Mouse (Mus musculus) central nervous system, embryonic 11.5 days (tissue): Measurements from ENCODE around the gene Btbd35f25. TPM values are rescaled to one million over a fixed set of nuclear protein-coding genes. Genes with fewer than 3 reads are reported as not detected.

Experiments
- polyA plus RNA-seq: library from polyadenylated mRNA; depleted of rRNA; stranded (reverse); fragments of >200 nt; gene quantifications from 2 replicates; pipeline ENCODE4 v1.2.3, GENCODE M21; 2012; rRNA removed

Btbd35f25 gene
- not detected in 2 replicates for polyA plus RNA-seq

GRCm38 (mm10) chrX:31717056-31717455 is at the start of gene Btbd35f25:
Gene Btbd35f25 (minus strand): TSS chrX:31717156.

Other genes with a start within 250 kb of the Btbd35f25 start
- gene Gm21883, start 142.9 kb downstream of the Btbd35f25 start, polyA plus RNA-seq, result not detected in 2 replicates
- gene Spin2e, start 98.2 kb downstream of the Btbd35f25 start, polyA plus RNA-seq, result not detected in 2 replicates
- gene Gm21637, start 244.9 kb upstream of the Btbd35f25 start, polyA plus RNA-seq, result not detected in 2 replicates